Mouse (Mus musculus) right cerebral cortex, postnatal 10 days (tissue): Measurements from ENCODE around the gene Tirap.

Experiments
- DNase-seq, 2 experiments: peaks; one replicate each; pipeline ENCODE4 v3.0.0; 2021; ENCODE audit warnings: low spot score in 2 of 2

Tirap gene

GRCm38 (mm10) chr9:35199772-35200471, at the start of gene Tirap, which contains the start of gene Srpr:
Gene Tirap, minus strand, starts transcription at chr9:35200291.
Gene Srpr, plus strand, starts transcription at chr9:35200175.
- peak; percentile 83 to 89 for DNase-seq

GRCm38 (mm10) chr9:35249476-35249875, 49.4 kb upstream of the Tirap start:
- DNase-seq = no peak

- no peak for DNase-seq
These were observed 47.3 kb upstream of the Tirap start for GRCm38 (mm10) chr9:35247405-35247804.

GRCm38 (mm10) chr9:35239734-35240133, 39.6 kb upstream of the Tirap start:
- no peak for DNase-seq

- DNase-seq = no peak
These were observed 39.0 kb upstream of the Tirap start for GRCm38 (mm10) chr9:35238915-35239571.

DNA sequence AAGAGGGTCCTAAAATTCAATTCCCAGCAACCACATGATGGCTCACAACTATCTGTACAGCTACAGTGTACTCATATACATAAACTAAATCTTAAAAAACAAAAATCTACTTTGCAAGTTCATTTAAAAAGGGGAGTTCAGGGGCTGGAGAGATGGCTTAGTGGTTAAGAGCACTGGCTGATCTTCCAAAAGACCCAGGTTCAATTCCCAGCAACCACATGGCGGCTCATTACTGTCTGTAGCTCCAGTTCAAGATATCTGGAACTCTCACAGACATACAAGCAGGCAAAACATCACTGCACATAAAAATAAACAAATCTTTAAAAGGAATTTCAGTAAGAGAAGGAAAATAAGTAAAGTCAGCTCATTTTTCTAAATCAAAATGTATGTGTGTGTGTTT, 38.3 kb upstream of the Tirap start:
- no peak for DNase-seq

DNA sequence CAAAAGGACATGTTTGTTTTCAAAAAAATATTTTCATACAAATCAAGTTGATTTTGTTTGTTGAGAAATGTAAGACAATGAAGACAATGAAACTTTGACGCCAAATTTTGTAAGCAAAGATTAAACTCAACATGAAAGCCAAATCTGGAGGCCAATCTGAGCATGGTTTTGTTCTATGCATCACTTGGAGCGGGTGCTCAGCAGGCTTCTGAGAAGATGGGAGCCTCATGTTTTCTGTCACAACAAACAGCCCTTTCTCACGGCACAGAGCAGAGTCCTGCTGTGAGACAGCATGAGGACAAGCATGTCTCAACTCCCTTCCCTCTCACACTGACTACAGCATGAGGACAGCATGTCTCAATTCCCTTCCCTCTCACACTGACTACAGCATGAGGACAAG, 35.9 kb upstream of the Tirap start:
- DNase-seq = no peak

GRCm38 (mm10) chr9:35228671-35229070, 28.6 kb upstream of the Tirap start:
- DNase-seq = no peak

- DNase-seq = peak in 1 of 2 experiments; percentile 15
These were observed 23.4 kb upstream of the Tirap start for GRCm38 (mm10) chr9:35223466-35223865.

DNA sequence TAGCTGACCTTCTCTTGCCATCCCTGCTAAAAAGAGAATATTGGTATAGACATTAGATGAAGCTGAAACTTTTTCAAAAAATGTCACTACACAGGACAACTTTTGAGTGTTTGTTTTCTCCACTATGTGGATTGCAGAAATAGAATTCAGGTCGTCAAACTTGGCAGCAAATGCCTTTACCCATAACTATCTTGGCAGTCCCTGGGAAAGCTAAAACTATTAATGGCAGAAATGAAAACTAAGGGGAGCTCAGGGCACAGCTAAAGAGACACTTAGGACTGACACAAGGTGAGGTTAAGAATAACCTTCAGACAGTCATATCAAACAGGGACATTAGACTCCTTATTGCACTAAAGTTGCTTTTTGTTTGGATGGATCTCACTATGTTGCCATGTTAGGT, 17.9 kb upstream of the Tirap start:
- DNase-seq = no peak

- no peak for DNase-seq
These were observed 11.8 kb upstream of the Tirap start for GRCm38 (mm10) chr9:35211573-35212511.

DNA sequence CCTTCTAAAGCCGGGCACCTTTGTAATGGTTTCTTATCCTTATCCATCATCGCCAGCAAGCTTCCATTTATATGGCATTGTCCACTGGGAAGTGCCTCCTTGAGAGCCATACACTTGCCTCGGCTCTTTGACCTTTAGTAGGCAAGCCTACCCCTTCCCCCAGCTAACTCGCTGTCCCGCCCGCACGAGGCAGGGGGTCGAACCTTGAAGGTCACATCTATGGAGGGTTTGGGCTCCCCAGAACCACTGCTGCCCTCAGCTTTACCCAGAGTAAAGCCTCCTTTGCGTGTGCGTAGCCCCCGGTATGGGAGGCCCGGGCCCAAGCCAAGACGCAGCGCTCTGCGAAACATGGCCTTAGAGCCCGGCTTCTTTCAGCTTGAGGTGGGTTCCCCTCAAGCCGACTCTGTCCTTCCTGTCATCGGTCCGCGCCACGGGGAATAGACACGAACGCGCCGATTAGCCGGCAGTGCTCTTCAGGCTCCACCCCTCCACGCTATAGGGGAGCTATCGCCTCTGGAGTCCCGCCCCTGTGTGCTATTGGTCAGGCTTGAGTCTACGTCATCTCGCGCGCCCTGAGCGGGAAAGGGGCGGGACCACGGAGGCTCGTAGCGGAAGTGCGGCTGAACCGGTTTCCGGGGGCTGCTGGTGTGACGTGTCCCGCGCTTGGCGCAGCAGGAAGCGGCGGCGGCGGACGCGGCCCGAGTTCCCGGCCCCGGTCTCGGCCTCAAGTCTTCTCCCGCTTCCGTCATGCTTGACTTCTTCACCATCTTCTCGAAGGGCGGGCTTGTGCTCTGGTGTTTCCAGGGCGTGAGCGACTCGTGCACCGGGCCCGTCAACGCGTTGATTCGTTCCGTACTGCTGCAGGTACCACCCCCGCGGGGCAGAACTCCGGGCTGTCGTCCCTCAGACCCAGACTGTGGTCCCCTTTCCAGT, 10.7 kb upstream of the Tirap start, which contains the start of gene Foxred1:
Foxred1 (minus strand) TSS at position 514 of the 933 bp plus-strand sequence.
- peak; percentile 99 to 100 for DNase-seq

DNA sequence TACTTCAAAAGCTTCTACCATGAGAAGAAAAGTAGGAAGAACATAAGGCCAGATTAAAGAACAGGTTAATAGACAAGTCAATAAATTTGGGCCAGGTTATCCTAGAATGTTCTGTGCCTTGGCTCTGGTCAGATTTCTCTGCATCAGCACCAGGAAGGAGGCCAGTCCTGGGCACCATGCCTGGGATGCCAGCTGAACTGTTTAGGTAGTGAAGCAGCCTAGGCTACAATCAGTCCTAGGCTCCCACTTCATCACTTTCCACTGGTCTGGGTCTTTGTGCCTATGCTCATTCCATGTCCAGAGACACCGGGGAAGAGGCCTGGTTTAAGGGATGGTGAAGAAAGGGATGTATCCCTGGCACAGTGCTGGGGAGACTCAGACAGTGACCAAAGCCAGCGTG, 4.3 kb upstream of the Tirap start:
- DNase-seq = no peak

DNA sequence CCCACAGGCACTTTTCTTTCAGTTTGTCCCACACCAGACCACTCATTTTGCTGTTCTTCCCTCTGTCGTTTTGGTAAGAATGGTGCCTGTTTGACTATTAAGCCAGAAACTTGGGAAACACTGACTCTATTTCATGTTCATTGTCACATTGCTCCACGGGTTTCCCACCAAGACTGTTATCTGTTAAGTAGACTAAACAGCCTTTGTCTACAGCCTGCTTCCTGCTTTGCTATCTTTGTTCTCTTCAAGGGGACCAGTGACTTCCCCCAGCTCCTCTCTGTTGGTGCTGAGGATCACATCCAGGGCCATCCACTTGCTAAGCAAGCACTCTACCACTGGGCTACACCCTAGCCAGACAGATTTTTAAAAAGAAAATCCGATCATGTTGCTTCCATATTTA, 3.4 kb upstream of the Tirap start:
- DNase-seq = no peak

DNA sequence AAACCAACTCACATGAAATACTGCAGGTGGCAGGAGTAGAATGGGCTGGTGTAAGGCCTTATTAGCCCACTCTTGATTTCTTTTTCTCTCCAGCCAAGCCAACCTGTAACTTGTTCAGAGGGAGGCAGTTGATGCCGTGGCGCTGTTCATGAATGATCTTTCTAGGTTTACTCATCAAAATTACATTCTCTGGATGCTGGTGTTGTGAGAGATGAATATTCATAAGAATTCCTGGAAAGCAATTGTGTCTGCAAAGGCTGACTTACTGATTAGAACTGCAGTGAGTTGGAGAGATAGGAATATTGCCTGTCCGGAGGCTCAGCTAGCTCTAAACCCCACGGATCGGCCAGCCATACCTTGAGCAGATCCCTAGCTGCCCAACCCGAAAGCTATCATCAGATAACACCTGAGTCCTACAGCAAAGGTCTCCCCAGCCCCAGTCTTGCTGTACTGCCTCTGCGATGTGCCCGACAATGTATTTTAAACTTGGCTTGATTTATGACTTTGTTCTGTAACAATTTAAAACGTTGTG, 504 bp upstream of the Tirap start:
- no peak for DNase-seq

DNA sequence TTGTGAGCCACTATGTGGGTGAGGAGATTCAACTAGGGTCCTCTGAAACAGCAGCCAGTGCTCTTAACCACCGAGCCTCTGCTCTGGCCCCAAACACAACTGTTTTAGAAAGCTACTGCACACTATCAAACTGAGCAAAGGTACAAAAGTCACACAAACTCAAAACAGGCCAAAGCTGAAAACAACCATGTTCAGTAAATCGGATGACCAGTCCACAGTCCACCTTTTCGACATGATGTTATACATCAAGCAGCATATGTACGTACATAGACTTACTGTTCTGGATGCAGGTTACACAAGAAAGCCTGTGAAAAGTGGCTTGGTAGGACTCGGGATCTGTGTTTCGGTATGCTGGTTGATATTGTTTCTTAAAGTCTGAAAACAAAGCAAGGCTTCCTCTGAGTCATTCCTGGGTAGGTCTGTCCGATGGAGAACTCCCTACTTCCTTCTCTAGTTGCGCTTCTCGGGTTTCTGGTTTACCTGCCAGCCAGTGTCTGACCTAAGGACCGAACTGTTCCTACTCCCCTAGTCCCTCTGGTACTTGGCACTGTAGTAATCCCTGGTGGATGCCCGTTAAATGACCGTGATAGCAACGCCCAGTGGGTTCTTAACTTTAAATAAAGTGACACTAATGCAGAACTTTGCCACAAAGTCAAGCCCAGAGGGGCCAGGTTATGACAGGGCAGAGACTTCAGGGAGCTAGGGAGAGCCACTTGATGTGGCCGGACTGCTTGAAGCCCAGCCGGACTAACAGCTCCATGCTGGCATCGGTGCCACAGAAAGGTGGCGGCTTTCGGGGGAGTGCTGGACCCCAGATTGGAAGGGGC, 933 bp downstream of the Tirap start:
- DNase-seq = no peak

DNA sequence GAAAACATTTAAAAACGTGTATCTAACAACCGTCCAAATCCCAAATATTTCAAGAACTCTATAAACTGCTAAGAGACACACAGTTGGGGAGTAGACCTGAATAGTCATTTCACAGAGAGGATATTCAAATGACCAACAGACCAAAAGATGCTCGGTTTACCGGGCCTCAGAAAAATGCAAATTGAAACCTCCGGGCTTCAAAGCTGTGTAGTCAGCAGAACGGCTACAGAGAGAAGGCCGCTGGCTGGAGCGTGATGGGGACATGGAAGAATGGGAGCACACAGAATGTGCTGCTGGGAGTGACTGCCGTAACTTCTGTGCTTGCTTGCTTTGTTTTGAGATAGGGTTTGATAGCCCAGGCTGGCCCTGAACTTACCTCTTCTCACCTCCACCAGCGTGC, 1.7 kb downstream of the Tirap start:
- no peak for DNase-seq

DNA sequence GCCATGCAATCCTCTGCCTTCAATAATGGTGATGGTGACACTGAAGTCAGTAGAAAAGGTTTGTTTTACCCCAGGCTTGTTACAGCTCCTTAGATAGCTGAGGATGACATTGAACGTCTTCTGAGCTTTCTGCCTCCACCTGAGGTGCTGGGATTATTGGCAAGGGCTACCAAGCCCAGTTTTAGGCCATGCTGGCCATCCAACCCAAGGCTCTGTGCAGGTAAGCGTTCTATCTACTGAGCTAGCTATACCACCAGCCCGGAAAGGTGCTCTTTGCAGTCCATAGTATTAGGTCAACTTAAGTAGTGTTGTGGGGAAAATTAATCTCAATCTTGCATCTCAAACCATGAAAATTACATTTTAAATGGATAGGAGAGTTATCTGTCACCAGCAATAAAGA, 2.5 kb downstream of the Tirap start:
- no peak for DNase-seq

GRCm38 (mm10) chr9:35194048-35194447, 6.0 kb downstream of the Tirap start:
- DNase-seq = no peak

- DNase-seq = no peak
These were observed 7.0 kb downstream of the Tirap start for GRCm38 (mm10) chr9:35192983-35193542.
